Mouse (Mus musculus): Measurements from ENCODE around the gene Cad. TPM values are rescaled to one million over a fixed set of nuclear protein-coding genes. Genes with fewer than 3 reads are reported as not detected.

The Cad gene
- polyA plus RNA-seq, 1 experiment from 2014 or later: 30.2 TPM

Other genes starting within 250 kb of the Cad start
- 23.9 and 25.8 TPM in 2 replicates for gene Mapre3, start 240.1 kb upstream of the Cad start, polyA plus RNA-seq (2015; fragmentation: Nextera tagmentation; extraction: Ambion mirVana)
- gene Tmem214, start 186.8 kb upstream of the Cad start, polyA plus RNA-seq (2015; fragmentation: Nextera tagmentation; extraction: Ambion mirVana): 71.1 and 82.2 TPM in 2 replicates
- 28.6 and 32.8 TPM in 2 replicates for gene Agbl5, start 166.1 kb upstream of the Cad start, polyA plus RNA-seq (2015; fragmentation: Nextera tagmentation; extraction: Ambion mirVana)
- gene Ost4, start 147.0 kb upstream of the Cad start, polyA plus RNA-seq (2015; fragmentation: Nextera tagmentation; extraction: Ambion mirVana): 415 and 422 TPM in 2 replicates
- gene Emilin1, start 141.4 kb upstream of the Cad start, polyA plus RNA-seq (2015; fragmentation: Nextera tagmentation; extraction: Ambion mirVana): 199 and 251 TPM in 2 replicates
- 17.4 and 17.8 TPM in 2 replicates for gene Khk, start 133.3 kb upstream of the Cad start, polyA plus RNA-seq (2015; fragmentation: Nextera tagmentation; extraction: Ambion mirVana)
- gene Cgref1, start 109.2 kb upstream of the Cad start, polyA plus RNA-seq (2015; fragmentation: Nextera tagmentation; extraction: Ambion mirVana): 8.2 and 11.5 TPM in 2 replicates
- gene Preb, start 94.4 kb upstream of the Cad start, polyA plus RNA-seq (2015; fragmentation: Nextera tagmentation; extraction: Ambion mirVana): 132 and 133 TPM in 2 replicates
- gene Tcf23, start 86.1 kb upstream of the Cad start, polyA plus RNA-seq (2015; fragmentation: Nextera tagmentation; extraction: Ambion mirVana): 0.08 TPM in 1 of 2 replicates, not detected in the other
- 123 and 138 TPM in 2 replicates for gene Atraid, start 6.5 kb upstream of the Cad start, polyA plus RNA-seq (2015; fragmentation: Nextera tagmentation; extraction: Ambion mirVana)
- 10.2 and 11.8 TPM in 2 replicates for gene Slc5a6, start 5.9 kb upstream of the Cad start, polyA plus RNA-seq (2015; fragmentation: Nextera tagmentation; extraction: Ambion mirVana)
- gene Dnajc5g, start 51.5 kb downstream of the Cad start, polyA plus RNA-seq (2015; fragmentation: Nextera tagmentation; extraction: Ambion mirVana): not detected in 2 replicates
- gene Slc30a3, start 53.5 kb downstream of the Cad start, polyA plus RNA-seq (2015; fragmentation: Nextera tagmentation; extraction: Ambion mirVana): 0.73 TPM in 1 of 2 replicates, not detected in the other
- 0.37 and 0.62 TPM in 2 replicates for gene Trim54, start 61.9 kb downstream of the Cad start, polyA plus RNA-seq (2015; fragmentation: Nextera tagmentation; extraction: Ambion mirVana)
- gene Ucn, start 84.0 kb downstream of the Cad start, polyA plus RNA-seq (2015; fragmentation: Nextera tagmentation; extraction: Ambion mirVana): not detected in 2 replicates
- gene Mpv17, start 99.5 kb downstream of the Cad start, polyA plus RNA-seq (2015; fragmentation: Nextera tagmentation; extraction: Ambion mirVana): 69.4 and 70.2 TPM in 2 replicates
- 0.41 and 2.6 TPM in 2 replicates for gene Gm29609, start 125.1 kb downstream of the Cad start, polyA plus RNA-seq (2015; fragmentation: Nextera tagmentation; extraction: Ambion mirVana)
- 81.9 and 87.5 TPM in 2 replicates for gene Gtf3c2, start 125.4 kb downstream of the Cad start, polyA plus RNA-seq (2015; fragmentation: Nextera tagmentation; extraction: Ambion mirVana)
- 134 and 155 TPM in 2 replicates for gene Snx17, start 138.4 kb downstream of the Cad start, polyA plus RNA-seq (2015; fragmentation: Nextera tagmentation; extraction: Ambion mirVana)
- gene Eif2b4, start 138.7 kb downstream of the Cad start, polyA plus RNA-seq (2015; fragmentation: Nextera tagmentation; extraction: Ambion mirVana): 61.8 and 71.2 TPM in 2 replicates
- 11.2 and 14.8 TPM in 2 replicates for gene Zfp513, start 147.5 kb downstream of the Cad start, polyA plus RNA-seq (2015; fragmentation: Nextera tagmentation; extraction: Ambion mirVana)
- 130 and 139 TPM in 2 replicates for gene Ppm1g, start 165.9 kb downstream of the Cad start, polyA plus RNA-seq (2015; fragmentation: Nextera tagmentation; extraction: Ambion mirVana)
- gene Nrbp1, start 186.1 kb downstream of the Cad start, polyA plus RNA-seq (2015; fragmentation: Nextera tagmentation; extraction: Ambion mirVana): 159 and 161 TPM in 2 replicates
- gene Gm9970, start 186.5 kb downstream of the Cad start, polyA plus RNA-seq (2015; fragmentation: Nextera tagmentation; extraction: Ambion mirVana): 0.54 TPM in 1 of 2 replicates, not detected in the other
- 15.4 and 16.2 TPM in 2 replicates for gene Krtcap3, start 196.9 kb downstream of the Cad start, polyA plus RNA-seq (2015; fragmentation: Nextera tagmentation; extraction: Ambion mirVana)
- 44.8 and 47.1 TPM in 2 replicates for gene Ift172, start 236.3 kb downstream of the Cad start, polyA plus RNA-seq (2015; fragmentation: Nextera tagmentation; extraction: Ambion mirVana)
- gene Fndc4, start 241.3 kb downstream of the Cad start, polyA plus RNA-seq (2015; fragmentation: Nextera tagmentation; extraction: Ambion mirVana): 80.5 and 89.0 TPM in 2 replicates
- 0.79 and 1.0 TPM in 2 replicates for gene Gckr, start 242.7 kb downstream of the Cad start, polyA plus RNA-seq (2015; fragmentation: Nextera tagmentation; extraction: Ambion mirVana)